Mouse (Mus musculus): ENCODE measurements around the gene Ccna2. TPM values are rescaled to one million over a fixed set of nuclear protein-coding genes. Genes with fewer than 3 reads are reported as not detected.

The Ccna2 gene
- polyA plus RNA-seq, 1 experiment from 2014 or later: 160 TPM

Other genes starting within 250 kb of the Ccna2 start
- gene Anxa5, start 96.3 kb downstream of the Ccna2 start, polyA plus RNA-seq (2015; fragmentation: Nextera tagmentation; extraction: Ambion mirVana): 359 and 472 TPM in 2 replicates
- gene 1810062G17Rik, start 96.2 kb downstream of the Ccna2 start, polyA plus RNA-seq (2015; fragmentation: Nextera tagmentation; extraction: Ambion mirVana): 0.92 and 1.6 TPM in 2 replicates
- 0.46 and 0.60 TPM in 2 replicates for gene Gm11549, start 50.3 kb downstream of the Ccna2 start, polyA plus RNA-seq (2015; fragmentation: Nextera tagmentation; extraction: Ambion mirVana)
- 40.5 and 52.4 TPM in 2 replicates for gene Exosc9, start 19.5 kb downstream of the Ccna2 start, polyA plus RNA-seq (2015; fragmentation: Nextera tagmentation; extraction: Ambion mirVana)
- gene Bbs7, start 41.3 kb upstream of the Ccna2 start, polyA plus RNA-seq (2015; fragmentation: Nextera tagmentation; extraction: Ambion mirVana): 9.4 and 9.7 TPM in 2 replicates
- gene Trpc3, start 118.0 kb upstream of the Ccna2 start, polyA plus RNA-seq (2015; fragmentation: Nextera tagmentation; extraction: Ambion mirVana): 3.4 and 5.4 TPM in 2 replicates